In genomic region chr13:34800906-34801305, GRCm38 (mm10) we compare ENCODE assay signal across 32 mouse cellular contexts.
DNase-seq lines count a peak whose midpoint lies in the region; ATAC-seq and TF ChIP-seq lines count a peak whose summit lies in the region.
"Had no signal": no experiment of that assay in that cellular context is flagged by ENCODE, and none has a peak within 500 bp of the region (broad histone marks: within the 10 kb centered on the region; RNA-seq: fewer than 3 reads in every experiment).

No protein-coding gene starts in this region.

- no peaks in the 10 kb centered on the region for H3K4me1 ChIP-seq in forebrain, postnatal 0 days (ENCODE audit: insufficient read depth)
- H3K4me1 ChIP-seq in forebrain, embryonic 13.5 days = peaks cover 2% of the 10 kb centered on the region; the same call in 1 of the 2 replicates
- H3K4me1 ChIP-seq in midbrain, embryonic 10.5 days = no peaks in the 10 kb centered on the region
- H3K4me1 ChIP-seq in midbrain, embryonic 14.5 days (ENCODE audit: control insufficient read depth, insufficient read depth, low read length) = no peaks in the 10 kb centered on the region
- H3K4me1 ChIP-seq: embryonic facial prominence, embryonic 12.5 days; hindbrain, embryonic 12.5 days; intestine, embryonic 15.5 days; limb, embryonic 10.5 days; limb, embryonic 15.5 days; liver, embryonic 13.5 days had no signal

- no peak overlapping the region for H3K4me2 ChIP-seq in forebrain, postnatal 0 days (ENCODE audit: low read depth)
- H3K4me2 ChIP-seq in forebrain, embryonic 13.5 days = no peak overlapping the region
- H3K4me2 ChIP-seq in midbrain, embryonic 14.5 days (ENCODE audit: low read length) = no peak overlapping the region
- H3K4me2 ChIP-seq: embryonic facial prominence, embryonic 12.5 days; heart, embryonic 11.5 days; hindbrain, embryonic 12.5 days; intestine, embryonic 15.5 days; limb, embryonic 15.5 days; liver, embryonic 13.5 days had no signal

- no peak overlapping the region for H3K27ac ChIP-seq in forebrain, postnatal 0 days (ENCODE audit: low read depth, low read length)
- no peak overlapping the region for H3K27ac ChIP-seq in forebrain, embryonic 13.5 days
- H3K27ac ChIP-seq in midbrain, embryonic 10.5 days (replicated peaks) = 0 out of 2 replicates have a peak overlapping the region, but pooled peaks have one; percentile 17
- H3K27ac ChIP-seq in midbrain, embryonic 14.5 days (replicated peaks; ENCODE audit: low read depth, low read length) = no peak overlapping the region
- H3K27ac ChIP-seq: embryonic facial prominence, embryonic 12.5 days; hindbrain, embryonic 12.5 days; hindbrain, postnatal 0 days; intestine, embryonic 15.5 days; limb, embryonic 10.5 days; limb, embryonic 15.5 days; liver, embryonic 13.5 days; stomach, postnatal 0 days had no signal

- TF ChIP-seq CTCF in forebrain, postnatal 0 days (IDR thresholded peaks at IDR 0.05; ENCODE audit: low read depth) = no peak

- no peaks in the 10 kb centered on the region for H3K27me3 ChIP-seq in forebrain, postnatal 0 days (ENCODE audit: insufficient read depth, low read length)
- H3K27me3 ChIP-seq in forebrain, embryonic 13.5 days = no peaks in the 10 kb centered on the region
- H3K27me3 ChIP-seq in midbrain, embryonic 10.5 days (ENCODE audit: low read depth, poor library complexity, severe bottlenecking) = no peaks in the 10 kb centered on the region
- H3K27me3 ChIP-seq in midbrain, embryonic 14.5 days (ENCODE audit: control insufficient read depth, insufficient read depth, low read length) = no peaks in the 10 kb centered on the region
- H3K27me3 ChIP-seq: embryonic facial prominence, embryonic 12.5 days; hindbrain, embryonic 12.5 days; intestine, embryonic 15.5 days; limb, embryonic 15.5 days; liver, embryonic 13.5 days had no signal

- peak; percentile 64 for ATAC-seq in forebrain, postnatal 0 days
- no peak for ATAC-seq in forebrain, embryonic 13.5 days
- ATAC-seq in midbrain, embryonic 14.5 days (ENCODE audit: low FRiP score, low TSS enrichment) = no peak
- ATAC-seq: activated CD4-positive, CD25-positive, alpha-beta regulatory T cell, adult 4 months; CD4-positive, CD25-positive, alpha-beta regulatory T cell, adult 4 months; hindbrain, postnatal 0 days; intestine, embryonic 15.5 days; midbrain, embryonic 16.5 days had no signal

- DNase-seq in forebrain, postnatal 0 days = no peak
- DNase-seq in midbrain, embryonic 10.5 days (ENCODE audit: low spot score) = no peak
- no peak for DNase-seq in midbrain, embryonic 14.5 days
- peak; percentile 5 for DNase-seq in ZHBTc4 (ENCODE audit: low read depth, low spot score)
- peak; percentile 23 for DNase-seq in telencephalon, adult 2 months (ENCODE audit: low read depth, low spot score)
- DNase-seq in ovary, adult 18-20 months (ENCODE audit: low spot score) = no peak
- DNase-seq: adrenal gland, adult 2 months; adrenal gland, postnatal 36 days; cerebellum, adult 8-10 months; cerebellum, postnatal 36 days; gastrocnemius, postnatal 14 days; heart, postnatal 36 days; kidney, adult 2 months; kidney, postnatal 4 days; layer of hippocampus, adult 9-11 months; liver, embryonic 13.5 days; lung, adult 2 months; lung, postnatal 14 days; thymus, adult 2 months; thymus, postnatal 4 days had no signal

- H3K4me3 ChIP-seq in forebrain, postnatal 0 days (ENCODE audit: low read depth, low read length) = no peak overlapping the region
- no peak overlapping the region for H3K4me3 ChIP-seq in forebrain, embryonic 13.5 days
- no peak overlapping the region for H3K4me3 ChIP-seq in midbrain, embryonic 10.5 days
- H3K4me3 ChIP-seq in midbrain, embryonic 14.5 days (replicated peaks; ENCODE audit: low read depth, low read length) = no peak overlapping the region
- H3K4me3 ChIP-seq: embryonic facial prominence, embryonic 12.5 days; hindbrain, embryonic 12.5 days; intestine, embryonic 15.5 days; limb, embryonic 10.5 days; limb, embryonic 15.5 days; liver, embryonic 13.5 days had no signal

- H3K9ac ChIP-seq in forebrain, postnatal 0 days = no peak overlapping the region
- no peak overlapping the region for H3K9ac ChIP-seq in forebrain, embryonic 13.5 days
- H3K9ac ChIP-seq in midbrain, embryonic 14.5 days (replicated peaks; ENCODE audit: low read length) = no peak overlapping the region
- H3K9ac ChIP-seq: embryonic facial prominence, embryonic 12.5 days; hindbrain, embryonic 12.5 days; intestine, embryonic 15.5 days; limb, embryonic 15.5 days; liver, embryonic 13.5 days had no signal

- no peaks in the 10 kb centered on the region for H3K36me3 ChIP-seq in forebrain, postnatal 0 days (ENCODE audit: insufficient read depth)
- H3K36me3 ChIP-seq in forebrain, embryonic 13.5 days (ENCODE audit: poor library complexity, severe bottlenecking) = no peaks in the 10 kb centered on the region
- no peaks in the 10 kb centered on the region for H3K36me3 ChIP-seq in midbrain, embryonic 10.5 days
- H3K36me3 ChIP-seq in midbrain, embryonic 14.5 days (ENCODE audit: control insufficient read depth, insufficient read depth, low read length) = no peaks in the 10 kb centered on the region
- H3K36me3 ChIP-seq: embryonic facial prominence, embryonic 12.5 days; hindbrain, embryonic 12.5 days; intestine, embryonic 15.5 days; limb, embryonic 10.5 days; limb, embryonic 15.5 days; liver, embryonic 13.5 days had no signal

- no peaks in the 10 kb centered on the region for H3K9me3 ChIP-seq in forebrain, postnatal 0 days (ENCODE audit: low read length)
- H3K9me3 ChIP-seq in forebrain, embryonic 13.5 days (replicated peaks) = no peaks in the 10 kb centered on the region
- no peaks in the 10 kb centered on the region for H3K9me3 ChIP-seq in midbrain, embryonic 10.5 days (replicated peaks)
- H3K9me3 ChIP-seq in midbrain, embryonic 14.5 days (ENCODE audit: control insufficient read depth, low read length) = no peaks in the 10 kb centered on the region
- H3K9me3 ChIP-seq: hindbrain, embryonic 12.5 days; intestine, embryonic 15.5 days; limb, embryonic 10.5 days; limb, embryonic 15.5 days; liver, embryonic 13.5 days had no signal

- WGBS in forebrain, postnatal 0 days = 60% methylated on average over 5 of the region's 5 CpGs
- WGBS in forebrain, embryonic 13.5 days = 67% methylated on average over 5 of the region's 5 CpGs
- 73% methylated on average over 5 of the region's 5 CpGs for WGBS in midbrain, embryonic 10.5 days
- WGBS in midbrain, embryonic 14.5 days = 54% methylated on average over 5 of the region's 5 CpGs

Comparison
In these comparisons a context has a peak if more than half of its experiments do, and no peak if none do; other contexts are left out.
1. DNase-seq: peak in ZHBTc4 (single experiment) and telencephalon, adult 2 months (single experiment); none in forebrain, postnatal 0 days (single experiment), midbrain, embryonic 10.5 days (single experiment), midbrain, embryonic 14.5 days (single experiment) and ovary, adult 18-20 months (single experiment).